Mouse (Mus musculus) thymus, postnatal 0 days (tissue): ENCODE data around the gene Atp9a. TPM values are rescaled to one million over a fixed set of nuclear protein-coding genes. Genes with fewer than 3 reads are reported as not detected.

Experiments
- DNase-seq: peaks from one replicate; pipeline ENCODE4 v3.0.0-alpha.2; 2015; ENCODE audit warnings: low spot score
- polyA plus RNA-seq: library from polyadenylated mRNA; unstranded; fragments of >200 nt; fragmentation: Nextera tagmentation; extraction: Ambion mirVana; gene quantifications from 2 replicates; pipeline ENCODE4 v1.2.1, GENCODE M21; 2015

Gene Atp9a
- polyA plus RNA-seq, 1 experiment from 2014 or later, result 7.8 TPM

GRCm38 (mm10) chr2:168683520-168684150 lies 58.6 kb downstream of the Atp9a start:
- DNase-seq, result no peak

GRCm38 (mm10) chr2:168682721-168683120 lies 59.5 kb downstream of the Atp9a start:
- DNase-seq, result no peak

DNA sequence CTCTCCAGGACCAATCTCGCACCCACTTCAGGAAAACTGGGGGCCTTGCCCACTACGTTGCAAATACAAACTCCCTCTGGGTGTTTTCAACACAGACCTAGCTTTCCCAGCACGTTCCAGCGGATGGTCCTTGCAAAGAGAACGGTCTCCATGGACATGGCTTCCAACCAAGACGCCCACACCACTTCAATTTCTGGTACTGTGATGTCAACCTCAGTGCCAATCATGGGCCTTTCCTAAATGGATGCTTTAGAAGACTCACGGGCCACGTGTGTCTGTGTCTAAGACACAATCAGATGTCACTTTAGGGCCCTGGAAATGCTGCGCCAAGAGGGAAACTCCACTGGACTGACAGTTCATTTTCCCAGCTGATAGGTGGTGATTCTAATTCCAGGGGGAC lies 60.7 kb downstream of the Atp9a start:
- DNase-seq, result no peak

GRCm38 (mm10) chr2:168679381-168680199 lies 62.6 kb downstream of the Atp9a start:
- DNase-seq, result no peak

- no peak for DNase-seq
Observed at GRCm38 (mm10) chr2:168678662-168679294, 63.4 kb downstream of the Atp9a start.

GRCm38 (mm10) chr2:168677650-168678049 lies 64.6 kb downstream of the Atp9a start:
- DNase-seq, result no peak

DNA sequence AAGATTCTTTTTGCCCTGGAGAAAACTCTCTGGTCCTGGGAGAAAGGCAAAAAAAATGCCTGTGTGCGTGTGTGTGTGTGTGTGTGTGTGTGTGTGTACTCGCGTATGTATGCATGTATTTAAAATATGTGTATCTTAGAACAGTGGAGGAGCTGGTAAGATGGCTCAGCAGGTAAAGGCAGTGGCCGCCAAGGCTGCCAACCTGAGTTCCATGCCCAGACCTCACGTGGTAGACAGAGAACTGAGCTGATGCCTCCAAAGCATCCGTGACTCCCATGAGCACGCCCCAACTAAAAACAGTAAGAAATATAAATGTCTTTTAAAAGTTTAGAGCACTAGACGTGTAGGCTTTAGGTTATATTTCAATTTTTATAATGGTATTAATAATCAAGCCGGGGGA lies 70.5 kb downstream of the Atp9a start:
- no peak for DNase-seq

DNA sequence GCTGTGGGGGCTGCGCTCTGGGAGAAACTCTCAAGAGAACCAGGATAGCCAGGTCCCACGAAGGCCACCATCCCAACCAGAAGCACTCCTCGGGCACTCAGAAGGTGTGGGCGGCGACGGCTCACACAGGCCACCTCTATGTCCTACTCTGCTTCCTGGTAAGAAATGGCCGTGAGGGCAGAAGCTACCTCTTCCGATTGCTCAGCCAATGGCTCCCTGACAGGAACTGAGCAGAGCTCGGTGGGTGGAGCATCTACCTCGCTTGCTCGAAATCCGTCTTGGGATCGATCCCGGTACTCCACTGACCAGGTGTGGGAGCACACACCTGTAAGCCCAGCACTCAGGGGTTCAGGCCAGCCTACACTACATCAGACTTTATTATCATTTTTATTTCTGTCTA lies 72.0 kb downstream of the Atp9a start:
- DNase-seq, result no peak

DNA sequence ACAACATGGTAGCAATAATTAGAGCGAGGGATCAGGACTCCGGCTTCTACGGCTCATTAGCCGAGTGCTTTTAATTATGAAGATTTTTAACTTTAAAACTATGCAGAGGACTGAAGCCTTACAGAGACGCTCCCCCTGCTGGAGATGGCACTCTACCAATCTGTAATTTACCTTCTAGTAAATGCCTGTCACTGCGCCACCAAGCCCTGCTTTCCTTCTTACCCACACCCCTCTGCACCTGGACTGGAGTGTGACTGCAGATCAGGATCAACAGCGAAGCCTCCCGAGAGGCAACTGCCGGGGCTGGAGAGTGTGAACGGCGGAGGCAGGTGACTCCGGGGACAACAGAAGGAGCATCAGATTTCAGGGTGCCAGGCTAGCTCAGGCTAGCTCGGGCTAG lies 72.4 kb downstream of the Atp9a start:
- no peak for DNase-seq

- no peak for DNase-seq
Observed at GRCm38 (mm10) chr2:168667745-168668144, 74.5 kb downstream of the Atp9a start.

- no peak for DNase-seq
Observed at GRCm38 (mm10) chr2:168665680-168666079, 76.5 kb downstream of the Atp9a start.

DNA sequence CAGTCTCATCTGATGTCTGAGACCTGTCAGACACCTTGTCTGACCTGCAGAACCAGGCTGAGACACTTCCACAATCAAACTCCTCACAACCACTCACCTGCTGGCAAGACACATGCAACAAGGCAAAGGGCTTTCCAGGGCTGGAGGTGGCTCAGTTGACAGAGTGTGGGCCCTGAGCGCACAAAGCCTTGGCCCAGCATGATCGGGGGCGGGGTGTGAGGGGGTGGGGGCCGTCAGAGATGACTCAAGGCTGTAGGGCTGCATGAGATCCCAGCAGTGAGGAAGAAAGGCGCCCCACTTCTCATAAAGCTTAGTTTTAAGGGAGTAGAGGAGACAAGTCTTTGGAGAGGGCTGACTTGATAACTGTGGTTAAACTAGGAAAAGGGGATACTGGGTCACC lies 78.5 kb downstream of the Atp9a start:
- DNase-seq, result no peak

DNA sequence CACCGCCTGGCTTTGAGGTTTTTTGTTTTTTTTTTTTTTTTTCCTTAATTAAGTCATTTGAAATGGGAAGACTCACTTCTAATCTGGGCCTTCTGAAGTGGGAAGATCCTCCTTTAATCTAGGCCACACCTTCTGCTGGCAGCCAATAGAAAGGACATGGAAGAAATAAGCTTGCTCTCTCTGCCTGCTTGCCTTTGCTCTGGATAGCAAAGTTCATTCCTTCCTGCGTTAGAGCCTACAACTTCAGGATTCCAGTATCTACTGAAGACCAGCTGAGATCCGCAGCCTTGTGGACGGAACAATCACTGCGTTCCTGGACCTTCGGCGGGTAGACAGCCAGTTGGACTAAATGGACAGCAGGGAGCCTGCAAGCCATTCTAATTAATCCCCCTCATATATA lies 79.0 kb downstream of the Atp9a start:
- DNase-seq, result no peak

DNA sequence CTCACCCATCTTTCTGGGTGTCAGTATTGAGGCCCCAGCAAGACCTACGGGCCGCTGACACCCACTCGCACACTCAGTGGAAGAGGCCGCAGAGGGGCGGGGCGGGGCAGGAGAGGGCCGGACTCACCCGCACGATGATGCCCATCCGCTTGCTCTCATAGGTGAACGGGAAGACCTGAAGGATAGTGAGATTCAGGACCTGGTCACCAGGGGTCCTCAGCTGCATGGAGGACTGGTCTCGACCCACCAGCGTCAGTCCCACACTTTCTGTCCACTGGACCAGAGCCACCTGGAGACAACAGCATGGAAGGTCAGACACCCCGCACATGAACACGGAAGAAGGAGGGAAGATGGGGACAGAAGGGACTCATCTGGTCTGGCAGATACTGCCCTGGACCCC lies 80.4 kb downstream of the Atp9a start:
- no peak for DNase-seq

- DNase-seq, result peak; percentile 24
Observed at GRCm38 (mm10) chr2:168660344-168660743, 81.9 kb downstream of the Atp9a start.

- DNase-seq, result no peak
Observed at GRCm38 (mm10) chr2:168658551-168658950, 83.7 kb downstream of the Atp9a start.

- DNase-seq, result no peak
Observed at GRCm38 (mm10) chr2:168656569-168657308, 85.5 kb downstream of the Atp9a start.

GRCm38 (mm10) chr2:168654983-168655669 lies 87.1 kb downstream of the Atp9a start:
- DNase-seq, result no peak

DNA sequence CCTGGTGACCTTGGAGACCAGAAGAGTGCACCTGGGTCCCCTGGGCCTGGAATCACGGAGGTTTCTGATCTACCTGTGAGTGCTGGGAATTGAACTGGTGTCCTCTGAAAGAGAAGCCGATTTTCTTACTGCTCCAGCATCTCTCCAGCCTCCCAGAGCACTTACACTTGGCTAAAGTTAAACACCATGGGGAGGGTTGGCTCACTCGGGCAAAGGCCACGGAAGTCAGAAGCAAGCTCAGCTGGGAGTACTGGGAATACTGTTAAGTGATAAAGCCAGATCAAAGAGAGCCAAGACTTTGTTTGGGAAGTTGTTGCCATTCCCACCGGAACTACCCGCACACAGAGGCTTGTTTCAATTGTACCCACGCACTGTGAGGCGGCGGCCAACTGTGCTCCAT lies 87.7 kb downstream of the Atp9a start:
- no peak for DNase-seq

GRCm38 (mm10) chr2:168651757-168652156 lies 90.5 kb downstream of the Atp9a start:
- peak; percentile 52 for DNase-seq

GRCm38 (mm10) chr2:168648171-168648570 lies 94.0 kb downstream of the Atp9a start:
- no peak for DNase-seq
